Mouse (Mus musculus): ENCODE data around the gene Hspa4.

The Hspa4 gene

GRCm38 (mm10) chr11:53250796-53251195 is 49.5 kb downstream of the Hspa4 start:
- 95% methylated on average over 14 of the region's 14 CpGs for WGBS

DNA sequence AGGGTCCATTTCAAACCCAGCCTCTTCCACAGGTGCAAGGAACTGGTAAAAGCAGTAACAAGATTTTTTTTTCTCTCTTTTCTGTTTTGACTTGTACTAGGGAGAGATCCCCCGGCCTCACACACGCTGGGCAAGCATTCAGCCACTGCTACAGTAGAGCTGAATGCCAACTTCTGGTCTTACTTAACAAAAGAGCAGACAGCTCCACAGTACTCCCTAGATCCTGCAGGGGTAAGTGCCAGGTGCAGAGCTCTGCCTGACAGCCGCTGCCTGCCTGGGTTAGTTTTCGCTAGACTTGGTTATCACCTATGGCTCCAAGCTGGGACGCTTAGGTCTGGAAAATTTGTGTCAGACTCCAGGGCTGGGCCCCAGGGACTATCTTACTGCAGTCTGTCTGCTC is 50.6 kb downstream of the Hspa4 start:
- WGBS = 68% methylated on average over 5 of the region's 5 CpGs

DNA sequence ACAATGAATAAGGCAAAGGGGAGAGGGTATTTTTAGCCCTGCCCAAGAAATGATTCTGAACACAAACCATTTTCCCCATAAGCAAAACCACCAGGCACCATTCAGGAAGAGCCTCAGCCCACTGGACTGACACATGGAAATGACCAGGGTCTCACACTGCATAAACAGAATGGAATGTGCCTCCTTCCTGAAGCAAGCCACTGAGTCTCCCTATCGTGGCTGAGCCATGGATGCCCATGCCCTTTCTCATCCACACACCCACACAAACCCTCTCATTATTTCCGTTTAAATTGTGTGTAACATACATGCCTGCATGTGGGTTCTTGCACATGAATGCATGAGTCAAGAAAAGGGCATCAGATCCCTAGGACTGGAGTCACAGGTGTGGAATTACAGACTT is 54.7 kb downstream of the Hspa4 start:
- WGBS = 65% methylated on average over 2 of the region's 2 CpGs

GRCm38 (mm10) chr11:53243199-53243598 is 57.1 kb downstream of the Hspa4 start:
- whole genome bisulfite sequencing = 33% methylated on average over 11 of the region's 11 CpGs

DNA sequence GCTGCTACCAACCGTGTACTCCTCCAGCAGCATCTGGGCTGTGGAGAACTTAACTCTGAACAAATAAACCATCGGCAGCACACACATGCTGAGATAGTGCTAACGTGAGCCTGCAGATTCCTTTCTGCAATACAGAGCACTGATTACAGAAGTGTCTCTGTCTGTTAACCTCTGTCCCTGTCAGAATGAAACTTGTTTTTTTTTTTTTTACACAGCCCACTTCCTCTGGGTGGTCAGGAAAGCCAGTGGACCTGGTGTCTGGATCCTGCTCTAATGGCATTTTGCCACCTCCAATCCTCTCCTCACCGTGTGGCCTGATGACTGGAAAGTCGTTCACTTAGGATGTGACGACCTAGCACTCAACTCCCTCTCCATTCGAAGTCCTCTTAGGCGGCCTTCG is 66.7 kb downstream of the Hspa4 start:
- 76% methylated on average over 9 of the region's 9 CpGs for WGBS

DNA sequence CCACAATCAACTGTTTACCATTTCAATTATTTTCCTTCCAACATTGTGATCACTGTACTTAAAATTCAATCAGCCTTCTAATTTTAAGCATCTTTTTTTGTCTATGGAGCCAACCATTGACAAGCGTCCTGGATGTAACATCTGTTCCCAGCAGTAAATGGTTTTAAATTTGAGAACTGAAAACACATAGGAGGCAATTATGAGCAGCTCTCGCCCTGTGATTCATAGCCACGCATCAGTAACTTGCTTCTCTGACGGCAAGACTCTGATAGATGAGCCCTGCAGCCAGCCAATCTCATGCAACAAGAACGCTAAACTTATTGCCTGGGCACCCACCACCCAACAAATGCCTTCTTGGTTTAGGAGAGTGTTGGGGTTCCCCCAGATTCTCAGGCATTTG is 68.4 kb downstream of the Hspa4 start:
- WGBS = 51% methylated on average over 5 of the region's 5 CpGs

- WGBS = 51% methylated on average over 3 of the region's 3 CpGs
These were observed 71.2 kb downstream of the Hspa4 start for GRCm38 (mm10) chr11:53229011-53229410.

GRCm38 (mm10) chr11:53210876-53211275 is 89.4 kb downstream of the Hspa4 start:
- WGBS = 56% methylated on average over 9 of the region's 9 CpGs

Data from cerebral cortex, adult 2 months (tissue).